Mouse (Mus musculus) ES-E14 (cell line): ENCODE measurements around the gene Mocs2.

Source experiments
- CHD2 ChIP-seq: IDR thresholded peaks from 2 replicates; pipeline ENCODE4 v1.6.1; 2014; ENCODE audit warnings: mild to moderate bottlenecking, low read depth, low read length, inconsistent platforms
- HCFC1 ChIP-seq: IDR thresholded peaks from 2 replicates; pipeline ENCODE4 v1.6.1; 2012; ENCODE audit warnings: low read length, inconsistent platforms, borderline replicate concordance; ENCODE audit not compliant: insufficient read depth
- MAFK ChIP-seq: IDR thresholded peaks from 2 replicates; pipeline ENCODE4 v1.6.1; 2014; ENCODE audit warnings: mild to moderate bottlenecking, low read depth, low read length, inconsistent platforms; ENCODE audit not compliant: insufficient read depth
- ZC3H11A ChIP-seq: IDR thresholded peaks from 2 replicates; pipeline ENCODE4 v1.6.1; 2012; ENCODE audit warnings: low read depth, mild to moderate bottlenecking, inconsistent platforms, low read length, borderline replicate concordance

DNA sequence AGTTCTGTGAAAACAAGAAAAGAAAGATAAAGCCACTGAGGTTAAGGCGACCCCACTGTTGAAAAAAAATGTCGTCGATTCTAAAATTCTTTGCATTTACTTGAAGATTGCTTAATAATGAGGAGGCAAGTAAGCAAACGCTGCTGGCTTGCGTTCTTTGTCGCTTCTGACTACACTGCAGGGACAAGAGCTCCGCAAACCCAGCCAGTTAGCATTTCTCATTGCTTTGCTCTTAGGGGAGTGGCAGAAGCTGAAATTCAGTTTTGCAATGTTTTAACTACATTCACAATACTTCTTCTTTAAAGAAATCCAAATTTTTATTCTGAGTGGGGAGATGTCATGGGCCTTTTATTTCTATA is 38.2 kb downstream of the Mocs2 start:
- TF ChIP-seq MAFK (no peak), CHD2 (no peak), HCFC1 (no peak), ZC3H11A (no peak)
